Mouse (Mus musculus) heart, embryonic 10.5 days (tissue): ENCODE results near the gene Rsph6a. TPM values are rescaled to one million over a fixed set of nuclear protein-coding genes. Genes with fewer than 3 reads are reported as not detected.

ENCODE experiments used
- DNase-seq: peaks from one replicate; pipeline ENCODE4 v3.0.0-alpha.2; 2017; ENCODE audit warnings: low spot score
- H3K27ac ChIP-seq: fragments of 300-500 bp; sonication (generic); 2 replicates; pipeline ENCODE4 v1.5.1; 2016; ENCODE audit warnings: mild to moderate bottlenecking
- H3K27me3 ChIP-seq: fragments of 300-500 bp; sonication (generic); 2 replicates; pipeline ENCODE4 v1.6.1; 2016; ENCODE audit warnings: mild to moderate bottlenecking; ENCODE audit not compliant: poor library complexity, insufficient read depth, severe bottlenecking
- H3K36me3 ChIP-seq: fragments of 300-500 bp; sonication (generic); 2 replicates; pipeline ENCODE4 v1.6.1; 2016; ENCODE audit warnings: mild to moderate bottlenecking, moderate library complexity
- H3K4me1 ChIP-seq: fragments of 300-500 bp; sonication (generic); 2 replicates; pipeline ENCODE4 v1.6.1; 2016; ENCODE audit warnings: mild to moderate bottlenecking
- H3K4me3 ChIP-seq: fragments of 300-500 bp; sonication (generic); 2 replicates; pipeline ENCODE4 v1.5.1; 2016; ENCODE audit warnings: mild to moderate bottlenecking, moderate library complexity
- H3K9me3 ChIP-seq: fragments of 300-500 bp; sonication (generic); 2 replicates; pipeline ENCODE4 v1.6.1; 2016; ENCODE audit warnings: mild to moderate bottlenecking, moderate library complexity
- WGBS: fragments of 180-500 bp; shearing (Covaris S2); methylation state at CpG from one replicate; pipeline ENCODE4 v1.1.7; 2016; 5-methylcytosine and 5-hydroxymethylcytosine counted together
- polyA plus RNA-seq: library from polyadenylated mRNA; unstranded; fragments of >200 nt; fragmentation: Nextera tagmentation; extraction: Ambion mirVana; gene quantifications from 2 replicates; pipeline ENCODE4 v1.2.1, GENCODE M21; 2016

Gene Rsph6a
- polyA plus RNA-seq, 1 experiment from 2014 or later = not detected

- no peak for DNase-seq
- WGBS = 9% methylated on average over 14 of the region's 14 CpGs
- Histone ChIP-seq H3K36me3 (peaks cover 66% of the 10 kb centered on the region), H3K27me3 (peaks cover 7% of the 10 kb centered on the region), H3K4me1 (peaks cover 70% of the 10 kb centered on the region), H3K4me3 (peak overlapping the region; percentile 47), H3K27ac (peak overlapping the region; percentile 81; the same call in 1 of the 2 replicates), H3K9me3 (no peaks in the 10 kb centered on the region)
Observed at GRCm38 (mm10) chr7:19086042-19086441, 31.6 kb downstream of the Rsph6a start.

DNA sequence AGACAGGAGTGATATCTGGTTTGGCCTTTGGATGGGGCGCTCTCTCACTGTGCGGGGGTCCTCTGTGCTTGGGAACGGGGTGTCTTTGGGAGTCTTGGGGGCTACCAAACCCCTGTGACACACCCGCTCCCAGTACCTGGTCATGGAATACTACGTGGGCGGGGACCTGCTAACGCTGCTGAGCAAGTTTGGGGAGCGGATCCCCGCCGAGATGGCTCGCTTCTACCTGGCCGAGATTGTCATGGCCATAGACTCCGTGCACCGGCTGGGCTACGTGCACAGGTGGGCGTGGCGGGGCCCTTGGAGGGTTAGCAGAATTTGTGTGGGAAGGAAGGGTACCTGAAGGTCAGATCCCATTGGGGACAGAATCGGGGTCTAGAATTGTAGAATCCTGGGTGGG is 32.3 kb downstream of the Rsph6a start:
- H3K4me1 ChIP-seq = peaks cover 71% of the 10 kb centered on the region
- no peaks in the 10 kb centered on the region for H3K9me3 ChIP-seq
- no peak overlapping the region for H3K27ac ChIP-seq
- peaks cover 14% of the 10 kb centered on the region for H3K27me3 ChIP-seq
- peak overlapping the region; percentile 47; the same call in 1 of the 2 replicates for H3K4me3 ChIP-seq
- peaks cover 63% of the 10 kb centered on the region for H3K36me3 ChIP-seq
- 58% methylated on average over 18 of the region's 18 CpGs for WGBS
- DNase-seq = no peak

GRCm38 (mm10) chr7:19088813-19089212 is 34.3 kb downstream of the Rsph6a start:
- H3K4me3 ChIP-seq = no peak overlapping the region
- peaks cover 48% of the 10 kb centered on the region for H3K36me3 ChIP-seq
- no peak for DNase-seq
- WGBS = 36% methylated on average over 10 of the region's 10 CpGs
- peaks cover 20% of the 10 kb centered on the region for H3K27me3 ChIP-seq
- no peaks in the 10 kb centered on the region for H3K9me3 ChIP-seq
- H3K27ac ChIP-seq = no peak overlapping the region
- peaks cover 70% of the 10 kb centered on the region for H3K4me1 ChIP-seq

DNA sequence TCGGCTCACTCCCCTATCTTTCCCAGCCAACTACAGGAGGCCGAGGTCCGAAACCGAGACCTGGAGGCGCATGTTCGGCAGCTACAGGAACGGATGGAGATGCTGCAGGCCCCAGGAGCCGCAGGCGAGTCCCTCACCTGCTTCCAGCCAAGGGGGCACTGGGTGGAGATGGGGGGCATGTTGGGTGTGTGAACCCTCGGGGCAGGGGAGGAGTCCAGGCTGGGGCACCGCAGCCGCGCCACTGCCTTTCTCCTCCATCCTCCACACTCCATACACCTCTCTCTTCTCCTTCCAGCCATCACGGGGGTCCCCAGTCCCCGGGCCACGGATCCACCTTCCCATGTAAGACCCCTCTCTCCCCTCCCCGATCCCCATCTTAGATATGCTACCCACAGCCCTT is 37.4 kb downstream of the Rsph6a start:
- peak overlapping the region; percentile 98 for H3K27ac ChIP-seq
- 29% methylated on average over 17 of the region's 17 CpGs for WGBS
- peaks cover 20% of the 10 kb centered on the region for H3K27me3 ChIP-seq
- H3K36me3 ChIP-seq = peaks cover 44% of the 10 kb centered on the region
- peaks cover 64% of the 10 kb centered on the region for H3K4me1 ChIP-seq
- DNase-seq = no peak
- no peaks in the 10 kb centered on the region for H3K9me3 ChIP-seq
- peak overlapping the region; percentile 87 for H3K4me3 ChIP-seq

- peaks cover 66% of the 10 kb centered on the region for H3K4me1 ChIP-seq
- peak; percentile 94 for DNase-seq
- H3K27ac ChIP-seq = peak overlapping the region; percentile 98
- WGBS = 4% methylated on average over 38 of the region's 38 CpGs
- peaks cover 45% of the 10 kb centered on the region for H3K36me3 ChIP-seq
- peaks cover 20% of the 10 kb centered on the region for H3K27me3 ChIP-seq
- H3K9me3 ChIP-seq = no peaks in the 10 kb centered on the region
- peak overlapping the region; percentile 87 for H3K4me3 ChIP-seq
Observed at GRCm38 (mm10) chr7:19092381-19093173, 38.1 kb downstream of the Rsph6a start.

GRCm38 (mm10) chr7:19093174-19093521 is 38.7 kb downstream of the Rsph6a start:
- peaks cover 45% of the 10 kb centered on the region for H3K36me3 ChIP-seq
- H3K4me1 ChIP-seq = peaks cover 66% of the 10 kb centered on the region

GRCm38 (mm10) chr7:19093537-19094385 is 39.3 kb downstream of the Rsph6a start:
- peak; percentile 99 for DNase-seq
- Histone ChIP-seq H3K4me1 (peaks cover 64% of the 10 kb centered on the region), H3K27me3 (peaks cover 20% of the 10 kb centered on the region), H3K9me3 (no peaks in the 10 kb centered on the region), H3K4me3 (peak overlapping the region; percentile 87), H3K36me3 (peaks cover 39% of the 10 kb centered on the region; the same call in 1 of the 2 replicates), H3K27ac (peak overlapping the region; percentile 98)
- WGBS = under 1% methylated on average over 45 of the region's 45 CpGs

More at GRCm38 (mm10) chr7:19093174-19093521, 38.7 kb downstream of the Rsph6a start:
- peak overlapping the region; percentile 87 for H3K4me3 ChIP-seq
- peak overlapping the region; percentile 98 for H3K27ac ChIP-seq
- peaks cover 20% of the 10 kb centered on the region for H3K27me3 ChIP-seq
- under 1% methylated on average over 14 of the region's 15 CpGs for WGBS
- peak; percentile 94 for DNase-seq
- no peaks in the 10 kb centered on the region for H3K9me3 ChIP-seq

- WGBS = 3% methylated on average over 25 of the region's 36 CpGs
- Histone ChIP-seq H3K27me3 (peaks cover 20% of the 10 kb centered on the region), H3K36me3 (peaks cover 34% of the 10 kb centered on the region; the same call in 1 of the 2 replicates), H3K4me1 (peaks cover 64% of the 10 kb centered on the region), H3K9me3 (no peaks in the 10 kb centered on the region), H3K27ac (peak within 1 kb of the TSS; percentile 98), H3K4me3 (peak within 1 kb of the TSS; percentile 87)
- DNase-seq = no peak
Observed at GRCm38 (mm10) chr7:19094471-19094825, 40.0 kb downstream of the Rsph6a start, which contains the start of gene Six5. Gene Six5, plus strand, starts transcription at chr7:19094594.

- WGBS = 0% methylated on average over 86 of the region's 87 CpGs
- H3K27me3 ChIP-seq = peaks cover 20% of the 10 kb centered on the region
- DNase-seq = no peak
- H3K4me1 ChIP-seq = peaks cover 64% of the 10 kb centered on the region
- peak overlapping the region; percentile 98 for H3K27ac ChIP-seq
- peak overlapping the region; percentile 87 for H3K4me3 ChIP-seq
- H3K36me3 ChIP-seq = peaks cover 29% of the 10 kb centered on the region; the same call in 1 of the 2 replicates
- H3K9me3 ChIP-seq = no peaks in the 10 kb centered on the region
Observed at GRCm38 (mm10) chr7:19094826-19095750, 40.6 kb downstream of the Rsph6a start.

DNA sequence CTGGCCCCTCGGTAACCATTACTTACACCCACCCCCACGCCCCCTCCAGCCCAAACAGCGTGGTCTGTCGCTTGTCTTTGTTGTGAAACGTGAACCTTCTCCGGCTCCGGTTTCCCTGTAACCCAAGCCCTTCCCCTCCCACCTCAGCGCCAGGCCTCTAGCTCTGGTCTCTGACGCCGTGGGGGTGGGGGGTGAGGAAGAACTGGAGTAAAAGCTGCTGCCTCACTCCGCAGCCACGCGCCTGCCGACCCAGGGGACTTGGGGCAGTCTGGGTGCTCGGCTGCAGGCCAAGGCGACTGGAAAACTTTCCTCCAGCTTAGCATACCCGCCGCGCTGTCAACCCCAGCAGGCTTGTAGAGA is 41.2 kb downstream of the Rsph6a start:
- Histone ChIP-seq H3K27ac (peak overlapping the region; percentile 98), H3K4me3 (peak overlapping the region; percentile 87), H3K36me3 (peaks cover 23% of the 10 kb centered on the region; the same call in 1 of the 2 replicates), H3K9me3 (no peaks in the 10 kb centered on the region), H3K4me1 (peaks cover 63% of the 10 kb centered on the region), H3K27me3 (peaks cover 16% of the 10 kb centered on the region)
- WGBS = under 1% methylated on average over 19 of the region's 19 CpGs
- peak; percentile 92 for DNase-seq

DNA sequence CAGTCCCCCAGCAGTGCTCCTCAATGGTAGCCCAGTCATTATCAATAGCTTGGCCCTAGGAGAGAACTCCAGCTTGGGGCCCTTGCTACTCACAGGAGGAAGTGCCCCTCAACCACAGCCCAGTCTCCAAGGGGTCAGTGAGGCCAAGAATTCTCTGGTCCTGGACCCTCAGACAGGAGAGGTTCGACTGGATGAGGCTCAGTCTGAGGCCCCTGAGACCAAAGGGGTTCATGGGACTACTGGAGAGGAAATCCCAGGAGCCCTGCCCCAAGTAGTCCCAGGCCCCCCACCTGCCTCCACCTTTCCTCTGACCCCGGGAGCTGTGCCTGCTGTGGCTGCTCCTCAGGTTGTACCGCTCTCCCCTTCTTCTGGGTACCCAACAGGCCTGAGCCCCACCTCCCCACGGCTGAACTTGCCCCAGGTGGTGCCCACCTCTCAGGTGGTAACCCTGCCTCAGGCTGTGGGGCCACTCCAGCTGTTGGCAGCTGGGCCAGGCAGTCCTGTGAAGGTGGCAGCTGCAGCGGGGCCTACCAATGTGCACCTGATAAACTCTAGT is 42.0 kb downstream of the Rsph6a start:
- H3K27ac ChIP-seq = peak overlapping the region; percentile 98

GRCm38 (mm10) chr7:19097217-19097616 is 42.7 kb downstream of the Rsph6a start:
- H3K4me1 ChIP-seq = peaks cover 49% of the 10 kb centered on the region

More for the DNA sequence above, 42.0 kb downstream of the Rsph6a start:
- Histone ChIP-seq H3K27me3 (peaks cover 8% of the 10 kb centered on the region; the same call in 1 of the 2 replicates), H3K9me3 (no peaks in the 10 kb centered on the region), H3K4me1 (peaks cover 56% of the 10 kb centered on the region), H3K4me3 (peak overlapping the region; percentile 87), H3K36me3 (peaks cover 19% of the 10 kb centered on the region; the same call in 1 of the 2 replicates)
- no peak for DNase-seq
- WGBS = 45% methylated on average over 5 of the region's 5 CpGs

More at GRCm38 (mm10) chr7:19097217-19097616, 42.7 kb downstream of the Rsph6a start:
- Histone ChIP-seq H3K36me3 (peaks cover 13% of the 10 kb centered on the region; the same call in 1 of the 2 replicates), H3K4me3 (0 out of 2 replicates have a peak overlapping the region, but pooled peaks have one; percentile 87), H3K9me3 (no peaks in the 10 kb centered on the region), H3K27ac (0 out of 2 replicates have a peak overlapping the region, but pooled peaks have one; percentile 98), H3K27me3 (0 out of 2 replicates have a peak, but pooled peaks cover under 1% of the 10 kb centered on the region)
- no peak for DNase-seq
- 44% methylated on average over 2 of the region's 2 CpGs for WGBS
